ENCODE assay signal across 21 mouse cellular contexts in genomic region chr16:36587971-36588370, GRCm38 (mm10). TPM values are rescaled to one million over a fixed set of nuclear protein-coding genes. Genes with fewer than 3 reads are reported as not detected.
A peak's percentile ranks its signal among the peaks of the same experiment; 100 is the strongest.
DNase-seq lines count a peak whose midpoint lies in the region; ATAC-seq and TF ChIP-seq lines count a peak whose summit lies in the region.
"Had no signal": no experiment of that assay in that cellular context is flagged by ENCODE, and none has a peak within 500 bp of the region (broad histone marks: within the 10 kb centered on the region; RNA-seq: fewer than 3 reads in every experiment).

No protein-coding gene starts in this region.

- H3K27me3 ChIP-seq in lung, postnatal 0 days (replicated peaks; ENCODE audit: insufficient read depth, low read length): no peaks in the 10 kb centered on the region
- H3K27me3 ChIP-seq: embryonic facial prominence, embryonic 13.5 days; hindbrain, embryonic 12.5 days; intestine, embryonic 15.5 days; kidney, embryonic 15.5 days; lung, embryonic 15.5 days had no signal

- TF ChIP-seq CTCF in lung, postnatal 0 days (IDR thresholded peaks at IDR 0.05): no peak
- no peak for TF ChIP-seq CTCF in lung, adult 2 months (IDR thresholded peaks at IDR 0.05; ENCODE audit: insufficient read depth, low read length)

- H3K4me1 ChIP-seq in lung, postnatal 0 days (ENCODE audit: insufficient read depth, low read depth, low read length): no peaks in the 10 kb centered on the region
- H3K4me1 ChIP-seq in lung, adult 2 months (ENCODE audit: control insufficient read depth, insufficient read depth, low read length): no peaks in the 10 kb centered on the region
- H3K4me1 ChIP-seq: embryonic facial prominence, embryonic 13.5 days; hindbrain, embryonic 12.5 days; intestine, embryonic 15.5 days; kidney, embryonic 15.5 days; lung, embryonic 15.5 days; midbrain, embryonic 10.5 days had no signal

- no peak overlapping the region for H3K27ac ChIP-seq in lung, postnatal 0 days (ENCODE audit: low read length)
- H3K27ac ChIP-seq: embryonic facial prominence, embryonic 13.5 days; hindbrain, embryonic 12.5 days; intestine, embryonic 15.5 days; kidney, embryonic 15.5 days; lung, embryonic 15.5 days; midbrain, embryonic 10.5 days had no signal

- WGBS in lung, postnatal 0 days: 44% methylated on average over 4 of the region's 4 CpGs
- WGBS in lung, adult 2 months: 30% methylated on average over 4 of the region's 4 CpGs

- peak; percentile 6 for DNase-seq in lung, postnatal 0 days (ENCODE audit: low spot score)
- no peak for DNase-seq in lung, adult 2 months
- DNase-seq in CD4-positive, CD25-positive, alpha-beta regulatory T cell, adult 2 months (ENCODE audit: low read depth, low spot score): peak; percentile 67
- DNase-seq in naive thymus-derived CD4-positive, alpha-beta T cell, adult 2 months (ENCODE audit: low read depth): peak; percentile 61
- DNase-seq in kidney, postnatal 14 days: no peak
- no peak for DNase-seq in MN1 (ENCODE audit: low spot score)
- no peak for DNase-seq in adrenal gland, adult 2 months
- DNase-seq: adrenal gland, postnatal 10 days; cerebellum, adult 11-12 months; forebrain, postnatal 0 days; left cerebral cortex, postnatal 4 days had no signal

- no peak overlapping the region for H3K4me3 ChIP-seq in lung, postnatal 0 days (ENCODE audit: low read depth, low read length)
- no peak overlapping the region for H3K4me3 ChIP-seq in lung, adult 2 months (replicated peaks; ENCODE audit: extremely low read depth, low read depth, low read length)
- H3K4me3 ChIP-seq: embryonic facial prominence, embryonic 13.5 days; hindbrain, embryonic 12.5 days; intestine, embryonic 15.5 days; kidney, embryonic 15.5 days; lung, embryonic 15.5 days; midbrain, embryonic 10.5 days had no signal

- H3K36me3 ChIP-seq in lung, postnatal 0 days (ENCODE audit: insufficient read depth, low read length): no peaks in the 10 kb centered on the region
- H3K36me3 ChIP-seq: embryonic facial prominence, embryonic 13.5 days; hindbrain, embryonic 12.5 days; intestine, embryonic 15.5 days; kidney, embryonic 15.5 days; lung, embryonic 15.5 days; midbrain, embryonic 10.5 days had no signal

- no peak overlapping the region for H3K9ac ChIP-seq in lung, postnatal 0 days (replicated peaks; ENCODE audit: low read depth)
- H3K9ac ChIP-seq: embryonic facial prominence, embryonic 13.5 days; forebrain, postnatal 0 days; hindbrain, embryonic 12.5 days; intestine, embryonic 15.5 days; kidney, embryonic 15.5 days; lung, embryonic 15.5 days had no signal

- H3K4me2 ChIP-seq in lung, postnatal 0 days (replicated peaks; ENCODE audit: low read depth, low read length): no peak overlapping the region
- H3K4me2 ChIP-seq: embryonic facial prominence, embryonic 13.5 days; hindbrain, embryonic 12.5 days; intestine, embryonic 15.5 days; kidney, embryonic 15.5 days; liver, embryonic 11.5 days; lung, embryonic 15.5 days had no signal

- no peak for TF ChIP-seq POLR2A in lung, adult 2 months (IDR thresholded peaks at IDR 0.05; ENCODE audit: borderline replicate concordance, extremely low read depth, low read depth, low read length)

- no peak for ATAC-seq in lung, postnatal 0 days
- peak; percentile 97 for ATAC-seq in common myeloid progenitor, adult 5-6 weeks (replicated peaks; ENCODE audit: low read depth, poor library complexity, severe bottlenecking)
- ATAC-seq: forebrain, postnatal 0 days; intestine, embryonic 15.5 days had no signal

- no peak for TF ChIP-seq EP300 in lung, postnatal 0 days (IDR thresholded peaks at IDR 0.05)

- H3K9me3 ChIP-seq in lung, postnatal 0 days (ENCODE audit: low read length): no peaks in the 10 kb centered on the region
- H3K9me3 ChIP-seq: embryonic facial prominence, embryonic 13.5 days; hindbrain, embryonic 12.5 days; intestine, embryonic 15.5 days; kidney, embryonic 15.5 days; lung, embryonic 15.5 days; midbrain, embryonic 10.5 days had no signal

RNA-seq across cellular contexts. Expression of gene Casr, which starts 26.0 kb away (rescaled TPM):
- 0.12 TPM in 1 of 2 replicates, not detected in the other for polyA plus RNA-seq in lung, postnatal 0 days (2015; fragmentation: Nextera tagmentation; extraction: Ambion mirVana)
- 0.06 and 0.07 TPM in 2 replicates for polyA plus RNA-seq in lung, adult 2 months (2012; rRNA removed)
- not detected in 2 replicates for total RNA-seq in common myeloid progenitor, adult 5-6 weeks (2017)
- total RNA-seq in adrenal gland, adult 2 months (2021): not detected
- not detected in 2 replicates for polyA plus RNA-seq in adrenal gland, adult 2 months (2012; rRNA removed)
- total RNA-seq: neutrophil, adult 5-6 weeks had no signal
- polyA plus RNA-seq: heart, postnatal 0 days had no signal

Comparison
In these comparisons a context has a peak if more than half of its experiments do, and no peak if none do; other contexts are left out.
1. DNase-seq: peak in lung, postnatal 0 days (single experiment), CD4-positive, CD25-positive, alpha-beta regulatory T cell, adult 2 months (single experiment) and naive thymus-derived CD4-positive, alpha-beta T cell, adult 2 months (single experiment); none in lung, adult 2 months (single experiment), kidney, postnatal 14 days (single experiment), MN1 (single experiment) and adrenal gland, adult 2 months (single experiment).